Mouse (Mus musculus) thymus, postnatal 36 days (tissue): ENCODE data around the gene Gtf2a1.
A peak's percentile ranks its signal among the peaks of the same experiment; 100 is the strongest.
"Not testable (repeated sequence)": the region's sequence is repeated elsewhere in the genome, so short reads cannot be mapped to it uniquely, and the experiment has no call there.

Experiments
- DNase-seq, 2 experiments: peaks; one replicate each; pipeline ENCODE4 v3.0.0; 2022; ENCODE audit warnings: mixed read lengths in 2 of 2

The Gtf2a1 gene

GRCm38 (mm10) chr12:91589847-91590690 lies at the start of gene Gtf2a1:
Gene Gtf2a1, minus strand, starts transcription at chr12:91590487.
- DNase-seq = peak; percentile 95

GRCm38 (mm10) chr12:91638351-91638750 lies 48.1 kb upstream of the Gtf2a1 start:
- DNase-seq = no peak

GRCm38 (mm10) chr12:91637136-91637909 lies 47.0 kb upstream of the Gtf2a1 start:
- no peak for DNase-seq

DNA sequence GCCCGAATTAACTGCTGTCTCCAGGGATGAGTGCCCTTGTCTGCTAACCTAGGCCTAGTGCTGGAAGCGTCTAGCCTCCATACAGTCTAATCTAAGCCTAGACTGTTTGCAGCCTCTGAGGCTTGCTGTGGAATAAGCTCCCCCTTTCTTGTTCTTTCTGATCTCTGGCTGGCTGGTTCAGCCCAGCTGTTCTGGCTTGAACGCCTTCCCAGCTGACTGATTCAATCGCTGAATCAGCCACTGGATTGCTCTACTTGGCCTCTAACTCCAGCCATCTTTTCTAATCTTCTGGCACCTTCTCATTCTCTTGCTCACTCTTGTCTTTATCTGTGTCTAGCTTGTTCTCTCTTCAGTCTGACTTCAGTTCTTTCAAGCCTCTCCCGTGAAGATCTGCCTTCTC lies 36.2 kb upstream of the Gtf2a1 start:
- DNase-seq = no peak

DNA sequence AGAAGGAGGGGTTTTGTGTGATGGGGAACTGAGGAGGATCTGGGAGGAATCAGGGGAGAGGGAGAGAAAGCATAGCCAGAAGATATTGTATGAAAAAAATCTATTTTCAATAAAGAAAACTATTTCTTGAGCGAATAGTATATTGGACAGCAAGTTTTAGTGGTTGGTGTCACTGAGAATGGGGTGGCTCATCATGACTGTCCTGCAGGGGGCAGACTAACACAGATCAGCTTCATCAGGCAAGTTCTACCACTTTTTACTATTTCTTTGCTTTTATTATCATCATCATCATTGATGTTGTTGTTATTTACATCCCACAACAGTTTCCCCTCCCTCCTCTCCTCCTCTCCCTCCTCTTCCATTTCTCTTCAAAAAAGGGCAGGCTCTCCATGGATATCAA lies 34.7 kb upstream of the Gtf2a1 start:
- peak; percentile 27 to 35 for DNase-seq

DNA sequence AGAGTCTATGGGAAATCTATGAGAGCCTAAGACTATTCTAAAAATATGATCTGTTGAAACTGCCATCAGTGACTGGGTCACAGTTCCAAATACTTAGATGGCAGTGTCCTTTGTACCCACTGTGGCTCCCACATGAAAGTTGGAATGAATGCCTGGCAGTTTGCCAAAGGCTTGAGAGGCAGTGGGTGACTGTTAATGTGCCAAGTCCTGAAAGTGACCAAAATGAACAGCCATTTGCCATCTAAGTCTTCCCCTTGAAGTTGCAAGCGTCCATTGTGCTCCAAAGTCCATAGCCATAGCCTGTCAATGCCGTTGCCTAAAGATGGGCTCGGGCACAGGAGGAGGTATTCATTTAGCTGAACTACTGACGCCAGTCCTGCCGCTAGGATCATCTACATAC lies 19.1 kb upstream of the Gtf2a1 start:
- no peak for DNase-seq

DNA sequence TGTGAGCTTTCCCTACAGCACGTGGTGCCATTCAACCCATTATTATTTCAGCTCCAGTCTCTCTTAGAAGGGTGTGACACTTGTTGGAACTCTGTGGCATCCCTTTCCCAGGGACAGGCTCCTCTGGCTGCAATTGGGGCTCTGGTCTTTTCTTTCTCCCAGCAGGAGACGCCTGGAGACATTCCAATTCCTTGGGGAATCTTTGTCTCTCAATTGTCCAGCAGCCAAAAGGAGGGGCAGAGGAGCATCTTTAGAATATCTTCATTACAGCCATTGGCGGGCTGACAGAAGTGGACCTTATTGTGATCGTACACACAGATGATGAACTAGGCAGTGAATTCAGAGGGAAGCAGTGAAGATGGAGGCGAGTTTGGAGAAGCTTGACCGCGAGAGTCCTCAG lies 17.4 kb upstream of the Gtf2a1 start:
- no peak for DNase-seq

- no peak for DNase-seq
These were observed 16.4 kb upstream of the Gtf2a1 start for GRCm38 (mm10) chr12:91606651-91607050.

GRCm38 (mm10) chr12:91604600-91604999 lies 14.3 kb upstream of the Gtf2a1 start:
- no peak for DNase-seq

GRCm38 (mm10) chr12:91592128-91592527 lies 1.8 kb upstream of the Gtf2a1 start:
- no peak for DNase-seq

DNA sequence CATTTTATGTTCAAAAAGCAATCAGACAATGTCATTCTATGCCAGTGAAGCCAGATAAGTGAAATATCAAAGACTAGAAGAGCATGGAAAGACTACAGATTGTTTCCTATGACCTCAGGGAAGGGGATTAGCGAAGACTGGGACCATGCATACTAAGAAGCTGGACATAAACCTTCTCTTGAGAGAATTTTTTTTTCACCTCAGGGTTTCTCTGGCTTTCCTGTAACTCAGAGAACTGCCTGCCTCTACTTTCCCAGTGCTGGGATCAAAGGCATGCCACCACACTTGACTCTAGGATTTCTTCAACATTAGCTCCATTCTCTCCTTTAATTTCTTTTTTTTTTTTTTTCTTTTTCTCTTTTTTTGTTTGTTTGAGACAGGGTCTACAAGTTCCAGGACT lies 904 bp upstream of the Gtf2a1 start:
- DNase-seq = no peak

- peak in 1 of 2 experiments; percentile 16 for DNase-seq
These were observed 429 bp upstream of the Gtf2a1 start for GRCm38 (mm10) chr12:91590716-91591115.

DNA sequence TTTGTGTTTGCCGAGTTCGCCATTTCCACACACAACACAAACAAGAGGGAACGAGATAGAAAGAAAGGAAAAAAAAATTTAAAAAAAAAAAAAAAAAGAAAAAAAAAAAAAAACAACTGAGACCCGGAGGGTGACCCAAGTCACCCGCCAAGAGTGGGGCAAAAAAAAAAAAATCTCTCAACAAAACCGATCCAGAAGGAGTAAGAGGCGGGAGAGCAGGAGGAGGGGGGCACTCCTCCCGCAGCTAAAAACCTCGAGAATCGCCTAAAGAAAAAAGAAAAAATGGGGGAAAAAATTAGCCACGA lies 793 bp downstream of the Gtf2a1 start:
- DNase-seq = no peak

GRCm38 (mm10) chr12:91588670-91589541 lies 1.4 kb downstream of the Gtf2a1 start:
- peak; percentile 61 to 69 for DNase-seq

DNA sequence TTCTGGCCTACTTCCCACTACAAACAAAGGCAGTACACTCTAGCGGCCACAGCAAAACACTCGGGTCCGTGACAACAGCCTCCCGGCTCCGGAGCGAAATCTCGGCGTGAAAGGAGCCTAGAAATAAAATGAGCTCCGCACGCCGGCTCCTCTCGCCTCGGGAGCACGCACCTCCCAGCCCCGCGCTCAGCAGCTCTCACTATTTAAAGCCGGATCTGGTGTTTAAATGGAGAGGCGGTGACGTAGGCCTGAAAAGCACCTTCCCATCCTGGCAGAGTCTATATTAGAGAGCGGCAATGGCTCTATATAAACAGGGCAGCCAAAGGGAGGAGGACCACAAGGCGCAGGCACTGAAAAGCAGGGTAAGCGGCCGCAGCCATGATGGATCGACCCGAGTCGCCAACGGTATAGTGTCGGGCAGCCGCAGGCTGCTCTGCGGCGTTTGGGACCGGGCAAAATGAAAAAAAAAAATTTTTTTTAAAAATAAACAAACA lies 2.1 kb downstream of the Gtf2a1 start:
- DNase-seq = peak; percentile 90

DNA sequence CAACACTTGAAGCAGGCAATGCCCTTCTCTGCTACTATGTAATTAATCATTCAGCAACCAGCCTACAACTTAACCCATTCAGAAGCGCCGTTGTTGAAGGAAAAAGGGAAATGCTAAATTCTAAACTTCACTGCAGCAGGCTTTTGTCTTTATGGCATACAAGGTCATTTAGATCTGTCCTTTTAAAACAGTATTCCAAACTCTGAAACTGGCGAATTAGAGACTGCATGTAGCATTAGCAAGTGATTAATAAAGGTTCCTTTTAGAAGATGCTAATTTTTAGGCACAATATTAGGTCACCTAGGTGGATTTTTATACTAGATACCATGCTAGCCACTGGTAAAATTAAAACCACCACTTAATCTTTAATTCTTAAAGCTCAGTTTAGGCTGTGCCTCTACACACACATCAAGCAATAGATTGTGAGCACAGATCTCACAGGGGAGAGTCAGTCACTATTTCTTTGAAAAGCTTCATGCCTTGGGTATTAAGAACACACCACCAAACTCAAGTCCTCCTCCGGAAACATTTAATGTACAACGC lies 2.7 kb downstream of the Gtf2a1 start:
- DNase-seq = no peak

GRCm38 (mm10) chr12:91587077-91587476 lies 3.2 kb downstream of the Gtf2a1 start:
- no peak for DNase-seq

DNA sequence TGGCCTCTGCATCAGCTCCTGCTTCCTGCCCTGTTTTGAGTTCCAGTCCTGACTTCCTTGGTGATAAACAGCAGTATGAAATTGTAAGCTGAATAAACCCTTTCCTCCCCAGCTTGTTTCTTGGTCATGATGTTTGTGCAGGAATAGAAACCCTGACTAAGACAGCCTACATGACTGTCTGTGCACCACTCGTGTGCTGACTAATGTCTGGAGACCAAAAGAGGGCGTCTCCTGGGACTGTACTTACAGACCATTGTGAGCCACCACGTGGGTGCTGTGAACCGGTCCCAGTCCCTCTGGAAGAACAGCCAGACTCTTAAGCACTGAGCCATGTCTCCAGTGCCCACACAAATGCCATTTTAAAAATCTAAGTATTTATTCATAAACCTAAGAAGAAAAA lies 4.5 kb downstream of the Gtf2a1 start:
- DNase-seq = not testable (repeated sequence)

DNA sequence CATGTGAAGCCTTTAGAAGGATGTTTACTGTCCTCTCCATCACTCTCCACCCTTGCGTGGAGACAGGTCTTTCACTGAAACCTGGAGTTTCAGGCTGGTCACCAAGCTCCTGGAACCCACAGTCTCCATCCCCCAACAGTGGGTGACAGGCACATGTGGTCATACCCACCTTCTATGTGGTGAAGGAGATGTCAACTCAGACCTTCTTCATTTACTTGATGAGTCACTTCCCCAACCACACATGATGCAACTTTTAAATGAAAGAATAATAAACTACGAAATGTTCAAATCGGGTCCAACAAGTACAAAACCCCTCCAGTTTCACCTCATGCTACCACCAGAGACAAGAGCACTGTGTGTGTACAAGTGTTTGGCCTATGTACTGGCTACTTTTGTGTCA lies 5.1 kb downstream of the Gtf2a1 start:
- DNase-seq = no peak

DNA sequence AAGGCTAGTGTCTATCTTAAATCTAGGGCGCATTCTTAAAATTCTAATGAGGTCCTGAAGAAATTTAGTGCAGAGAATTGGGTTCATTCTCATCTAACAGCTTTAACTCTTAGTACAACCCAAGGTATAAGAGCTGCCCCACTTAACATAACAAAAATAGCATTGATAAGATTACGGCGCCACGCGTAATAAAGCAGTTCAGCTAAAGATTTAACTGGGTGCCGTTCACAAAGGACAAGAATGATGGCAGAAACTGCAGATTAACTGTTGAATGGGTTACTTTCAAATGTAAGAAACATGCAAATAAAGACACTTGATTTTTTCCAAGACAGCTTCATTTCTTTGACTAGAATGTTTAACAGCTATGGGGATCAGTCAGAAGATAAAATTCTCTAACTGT lies 6.9 kb downstream of the Gtf2a1 start:
- DNase-seq = no peak

GRCm38 (mm10) chr12:91582362-91583002 lies 7.8 kb downstream of the Gtf2a1 start:
- no peak for DNase-seq
